Mouse (Mus musculus): ENCODE measurements around the gene Zfr.
A peak's percentile ranks its signal among the peaks of the same experiment; 100 is the strongest.
"Not testable (repeated sequence)": the region's sequence is repeated elsewhere in the genome, so short reads cannot be mapped to it uniquely, and the experiment has no call there.

Gene Zfr

GRCm38 (mm10) chr15:12106430-12106829 is 11.2 kb upstream of the Zfr start:
- DNase-seq (ENCODE audit: low read depth, low spot score), result no peak

- DNase-seq (ENCODE audit: low read depth, low spot score), result no peak
Observed at GRCm38 (mm10) chr15:12108200-12108599, 9.4 kb upstream of the Zfr start.

- DNase-seq (ENCODE audit: low read depth, low spot score), result not testable (repeated sequence)
Observed at GRCm38 (mm10) chr15:12108922-12109321, 8.7 kb upstream of the Zfr start.

GRCm38 (mm10) chr15:12111232-12111631 is 6.4 kb upstream of the Zfr start:
- DNase-seq (ENCODE audit: low read depth, low spot score), result no peak

GRCm38 (mm10) chr15:12113411-12113810 is 4.2 kb upstream of the Zfr start:
- DNase-seq (ENCODE audit: low read depth, low spot score), result no peak

- DNase-seq (ENCODE audit: low read depth, low spot score), result no peak
Observed at GRCm38 (mm10) chr15:12114546-12114945, 3.1 kb upstream of the Zfr start.

- no peak for DNase-seq (ENCODE audit: low read depth, low spot score)
Observed at GRCm38 (mm10) chr15:12115722-12116230, 1.9 kb upstream of the Zfr start.

GRCm38 (mm10) chr15:12118093-12118431 is 431 bp downstream of the Zfr start:
- DNase-seq (ENCODE audit: low read depth, low spot score), result no peak

GRCm38 (mm10) chr15:12118432-12119128 is 949 bp downstream of the Zfr start:
- no peak for DNase-seq (ENCODE audit: low read depth, low spot score)

- no peak for DNase-seq (ENCODE audit: low read depth, low spot score)
Observed at GRCm38 (mm10) chr15:12119129-12119466, 1.5 kb downstream of the Zfr start.

GRCm38 (mm10) chr15:12124913-12125312 is 7.3 kb downstream of the Zfr start:
- DNase-seq (ENCODE audit: low read depth, low spot score), result no peak

- not testable (repeated sequence) for DNase-seq (ENCODE audit: low read depth, low spot score)
Observed at GRCm38 (mm10) chr15:12130871-12131270, 13.2 kb downstream of the Zfr start.

GRCm38 (mm10) chr15:12134546-12134945 is 16.9 kb downstream of the Zfr start:
- DNase-seq (ENCODE audit: low read depth, low spot score), result no peak

GRCm38 (mm10) chr15:12135368-12135767 is 17.7 kb downstream of the Zfr start:
- no peak for DNase-seq (ENCODE audit: low read depth, low spot score)

- DNase-seq (ENCODE audit: low read depth, low spot score), result no peak
Observed at GRCm38 (mm10) chr15:12136371-12136770, 18.7 kb downstream of the Zfr start.

- no peak for DNase-seq (ENCODE audit: low read depth, low spot score)
Observed at GRCm38 (mm10) chr15:12140985-12141729, 23.5 kb downstream of the Zfr start.

- DNase-seq (ENCODE audit: low read depth, low spot score), result peak; percentile 9
Observed at GRCm38 (mm10) chr15:12147423-12147822, 29.8 kb downstream of the Zfr start.

- no peak for DNase-seq (ENCODE audit: low read depth, low spot score)
Observed at GRCm38 (mm10) chr15:12149501-12149900, 31.9 kb downstream of the Zfr start.

GRCm38 (mm10) chr15:12153747-12154146 is 36.1 kb downstream of the Zfr start:
- no peak for DNase-seq (ENCODE audit: low read depth, low spot score)

- no peak for DNase-seq (ENCODE audit: low read depth, low spot score)
Observed at GRCm38 (mm10) chr15:12178126-12178525, 60.5 kb downstream of the Zfr start.

- not testable (repeated sequence) for DNase-seq (ENCODE audit: low read depth, low spot score)
Observed at GRCm38 (mm10) chr15:12181181-12181805, 63.7 kb downstream of the Zfr start.

Measured in WW6 (cell line).